Mouse (Mus musculus) adrenal gland, adult 8-10 months (tissue): ENCODE measurements around the gene Hs2st1. TPM values are rescaled to one million over a fixed set of nuclear protein-coding genes. Genes with fewer than 3 reads are reported as not detected.

Experiments used
- DNase-seq: peaks from one replicate; pipeline ENCODE4 v3.0.0; 2022
- total RNA-seq, 4 experiments: library from RNA; stranded (reverse); gene quantifications; 2 replicates each; pipeline ENCODE4 v1.2.4; 2022

Gene Hs2st1
- total RNA-seq, 4 experiments from 2014 or later: 14.7 to 23.9 (median 17.6) TPM

- no peak for DNase-seq
Observed at GRCm38 (mm10) chr3:144550659-144551058, 19.3 kb downstream of the Hs2st1 start.

- DNase-seq: no peak
Observed at GRCm38 (mm10) chr3:144550036-144550435, 19.9 kb downstream of the Hs2st1 start.

GRCm38 (mm10) chr3:144548186-144548845 is 21.7 kb downstream of the Hs2st1 start:
- no peak for DNase-seq

- no peak for DNase-seq
Observed at GRCm38 (mm10) chr3:144546490-144546889, 23.5 kb downstream of the Hs2st1 start.

GRCm38 (mm10) chr3:144545832-144546231 is 24.1 kb downstream of the Hs2st1 start:
- DNase-seq: no peak

GRCm38 (mm10) chr3:144545152-144545551 is 24.8 kb downstream of the Hs2st1 start:
- no peak for DNase-seq

- no peak for DNase-seq
Observed at GRCm38 (mm10) chr3:144541906-144542438, 28.0 kb downstream of the Hs2st1 start.

- DNase-seq: no peak
Observed at GRCm38 (mm10) chr3:144540805-144541204, 29.2 kb downstream of the Hs2st1 start.

GRCm38 (mm10) chr3:144539051-144539450 is 30.9 kb downstream of the Hs2st1 start:
- DNase-seq: no peak

GRCm38 (mm10) chr3:144537078-144537855 is 32.7 kb downstream of the Hs2st1 start:
- DNase-seq: no peak

- DNase-seq: no peak
Observed at GRCm38 (mm10) chr3:144535056-144535455, 34.9 kb downstream of the Hs2st1 start.

- DNase-seq: no peak
Observed at GRCm38 (mm10) chr3:144531023-144531422, 39.0 kb downstream of the Hs2st1 start.

- DNase-seq: no peak
Observed at GRCm38 (mm10) chr3:144527918-144528317, 42.1 kb downstream of the Hs2st1 start.

- DNase-seq: no peak
Observed at GRCm38 (mm10) chr3:144519581-144520272, 50.3 kb downstream of the Hs2st1 start.

- no peak for DNase-seq
Observed at GRCm38 (mm10) chr3:144518917-144519316, 51.1 kb downstream of the Hs2st1 start.

GRCm38 (mm10) chr3:144515286-144515685 is 54.7 kb downstream of the Hs2st1 start:
- DNase-seq: peak; percentile 33

- no peak for DNase-seq
Observed at GRCm38 (mm10) chr3:144514122-144514505, 55.9 kb downstream of the Hs2st1 start.

- no peak for DNase-seq
Observed at GRCm38 (mm10) chr3:144513169-144514121, 56.5 kb downstream of the Hs2st1 start.

GRCm38 (mm10) chr3:144510724-144511123 is 59.3 kb downstream of the Hs2st1 start:
- no peak for DNase-seq

- no peak for DNase-seq
Observed at GRCm38 (mm10) chr3:144508342-144508741, 61.6 kb downstream of the Hs2st1 start.

- no peak for DNase-seq
Observed at GRCm38 (mm10) chr3:144507885-144508284, 62.1 kb downstream of the Hs2st1 start.

GRCm38 (mm10) chr3:144506213-144506612 is 63.8 kb downstream of the Hs2st1 start:
- DNase-seq: no peak
